Mouse (Mus musculus) brain, embryonic 14.5 days (tissue): Measurements from ENCODE around the gene Fras1.

ENCODE experiments used
- CTCF ChIP-seq: fragments of 200-500 bp; IDR thresholded peaks from 2 replicates; pipeline ENCODE4 v1.5.1; 2012; ENCODE audit warnings: inconsistent platforms, mild to moderate bottlenecking, moderate library complexity, borderline replicate concordance; ENCODE audit not compliant: insufficient read depth, insufficient read length; ENCODE audit errors: extremely low read depth
- POLR2A ChIP-seq: fragments of 200-500 bp; IDR thresholded peaks from 2 replicates; pipeline ENCODE4 v1.6.1; 2012; ENCODE audit warnings: mild to moderate bottlenecking, inconsistent platforms, borderline replicate concordance; ENCODE audit not compliant: poor library complexity, insufficient read depth, insufficient read length, severe bottlenecking; ENCODE audit errors: extremely low read depth

- TF ChIP-seq POLR2A (no peak), CTCF (no peak)
Measured at GRCm38 (mm10) chr5:96675676-96676075, 301.9 kb downstream of the Fras1 start.
